Mouse (Mus musculus): ENCODE measurements around the gene Gm3020. TPM values are rescaled to one million over a fixed set of nuclear protein-coding genes. Genes with fewer than 3 reads are reported as not detected.
"Not testable (repeated sequence)": the region's sequence is repeated elsewhere in the genome, so short reads cannot be mapped to it uniquely, and the experiment has no call there.

The Gm3020 gene
- 0.06 TPM for polyA plus RNA-seq (2021)

DNA sequence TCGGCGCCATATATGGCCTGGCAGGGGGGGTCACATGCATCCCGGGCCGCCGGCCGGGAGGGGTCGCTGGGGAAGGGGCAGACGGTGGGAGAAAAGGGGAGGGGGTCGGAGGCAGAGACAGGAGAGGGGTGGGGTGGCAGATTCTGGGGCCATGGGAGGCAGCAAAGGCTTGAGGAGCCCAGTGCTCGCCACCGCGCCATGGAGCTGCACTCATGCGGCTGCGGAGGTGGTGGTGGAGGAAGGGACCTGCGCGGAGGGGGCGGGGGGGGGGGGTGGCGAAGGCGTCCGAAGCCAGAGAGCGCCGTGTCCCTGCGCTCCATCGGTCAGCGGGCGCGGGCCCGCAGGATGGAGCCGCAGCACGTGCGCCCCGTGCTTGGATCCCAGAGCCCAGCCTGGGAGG lies at the start of gene Gm3020:
Gm3020 (plus strand) TSS at position 301 of the 400 bp plus-strand sequence.
- POLR2A ChIA-PET; H3K27me3 ChIP-seq; in situ Hi-C loops (cut with MboI; ENCODE audit: low pct_unique_long_range_greater_than_20kb); DNase-seq (ENCODE audit: low read depth, low spot score); CTCF ChIA-PET; ATAC-seq: not testable (repeated sequence)

DNA sequence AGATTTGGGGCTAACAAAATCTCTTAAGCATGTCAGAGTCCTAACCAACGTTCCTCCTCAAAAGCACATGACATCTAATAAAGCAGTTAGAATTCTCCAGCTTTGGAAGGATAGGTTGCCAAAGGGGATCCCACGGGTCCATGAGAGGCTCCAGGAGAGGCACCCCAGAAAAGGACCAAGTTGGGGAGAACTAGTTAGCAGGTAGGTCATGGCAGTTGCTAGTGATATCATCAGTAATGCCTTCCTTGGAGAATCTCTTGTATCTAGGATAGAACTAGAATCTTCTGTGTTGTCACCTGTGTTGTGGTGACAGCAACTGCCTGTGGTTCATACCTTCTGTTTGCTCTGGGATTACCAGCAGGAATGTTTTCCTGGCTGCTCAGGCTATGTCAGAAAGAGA lies 17.6 kb upstream of the Gm3020 start, which contains the start of gene Gm3012:
Gm3012 (plus strand) TSS at position 301 of the 400 bp plus-strand sequence.
- ATAC-seq; H3K27me3 ChIP-seq; in situ Hi-C loops (cut with MboI; ENCODE audit: low pct_unique_long_range_greater_than_20kb); POLR2A ChIA-PET; DNase-seq (ENCODE audit: low read depth, low spot score); CTCF ChIA-PET: not testable (repeated sequence)

GRCm38 (mm10) chr14:3688483-3688882 lies 36.7 kb downstream of the Gm3020 start, which contains the start of gene Gm3043:
Gene Gm3043 (plus strand): TSS chr14:3688783.
- DNase-seq (ENCODE audit: low read depth, low spot score); ATAC-seq; CTCF ChIA-PET; in situ Hi-C loops (cut with MboI; ENCODE audit: low pct_unique_long_range_greater_than_20kb); H3K27me3 ChIP-seq; POLR2A ChIA-PET: not testable (repeated sequence)

Other genes starting within 250 kb of the Gm3020 start
- 0.06 TPM for gene Gm10409, start 239.4 kb upstream of the Gm3020 start, polyA plus RNA-seq (2021)
- not detected for gene Gm3005, start 223.9 kb upstream of the Gm3020 start, polyA plus RNA-seq (2021)
- not detected for gene Gm10408, start 202.7 kb upstream of the Gm3020 start, polyA plus RNA-seq (2021)
- not detected for gene Gm3012, start 17.5 kb upstream of the Gm3020 start, polyA plus RNA-seq (2021)
- gene Gm3043, start 36.8 kb downstream of the Gm3020 start, polyA plus RNA-seq (2021): not detected
- gene Gm3002, start 158.0 kb downstream of the Gm3020 start, polyA plus RNA-seq (2021): not detected
- gene Gm3033, start 194.2 kb downstream of the Gm3020 start, polyA plus RNA-seq (2021): not detected
- gene Gm2916, start 232.1 kb downstream of the Gm3020 start, polyA plus RNA-seq (2021): not detected